Comparison of ENCODE assay signal across 9 mouse cellular contexts in genomic region chr16:49965528-49966250, GRCm38 (mm10).
DNase-seq lines count a peak whose midpoint lies in the region; ATAC-seq and TF ChIP-seq lines count a peak whose summit lies in the region.
"Had no signal": no experiment of that assay in that cellular context is flagged by ENCODE, and none has a peak within 500 bp of the region (broad histone marks: within the 10 kb centered on the region; RNA-seq: fewer than 3 reads in every experiment).

No protein-coding gene starts in this region.

- intact Hi-C loops in gastrocnemius, postnatal 36 days (cut with DNase I), result no loop called here

- peak; percentile 10 to 35 for DNase-seq in layer of hippocampus, adult 2 months (ENCODE audit: low spot score in 2 of 2)
- DNase-seq in layer of hippocampus, postnatal 25 days (ENCODE audit: extremely low spot score in 1 of 2, low spot score in 1 of 2), result no peak
- peak; percentile 15 for DNase-seq in lung, postnatal 25 days (ENCODE audit: low spot score)
- no peak for DNase-seq in thymus, postnatal 36 days
- DNase-seq in thymus, postnatal 10 days (ENCODE audit: low spot score in 2 of 2), result no peak
- DNase-seq in gastrocnemius, postnatal 36 days, result no peak

- no peak for TF ChIP-seq POLR2A in bone marrow macrophage, adult 2 months (IDR thresholded peaks at IDR 0.05; ENCODE audit: borderline replicate concordance, low read depth, low read length)

- WGBS in hindbrain, embryonic 16.5 days, result 19% methylated on average over 7 of the region's 7 CpGs

- H3K27ac ChIP-seq in layer of hippocampus, adult 2 months, result no peak overlapping the region
- peak overlapping the region; percentile 88 for H3K27ac ChIP-seq in bone marrow macrophage, adult 2 months (ENCODE audit: insufficient read depth, low read depth, low read length)
- H3K27ac ChIP-seq in hindbrain, embryonic 16.5 days (ENCODE audit: low read depth, low read length), result no peak overlapping the region; the same call in 1 of the 2 replicates
- H3K27ac ChIP-seq: neural tube, embryonic 12.5 days had no signal

- no peak overlapping the region for H3K9ac ChIP-seq in hindbrain, embryonic 16.5 days (ENCODE audit: low read depth, low read length)
- H3K9ac ChIP-seq: neural tube, embryonic 12.5 days had no signal

- H3K36me3 ChIP-seq in hindbrain, embryonic 16.5 days (ENCODE audit: control insufficient read depth, insufficient read depth, low read length), result no peaks in the 10 kb centered on the region
- H3K36me3 ChIP-seq: neural tube, embryonic 12.5 days had no signal

- H3K4me3 ChIP-seq in layer of hippocampus, adult 2 months, result no peak overlapping the region
- no peak overlapping the region; the same call in 1 of the 2 replicates for H3K4me3 ChIP-seq in bone marrow macrophage, adult 2 months (ENCODE audit: insufficient read depth, low read length)
- H3K4me3 ChIP-seq in hindbrain, embryonic 16.5 days (ENCODE audit: low read length), result no peak overlapping the region
- H3K4me3 ChIP-seq: neural tube, embryonic 12.5 days had no signal

- H3K9me3 ChIP-seq in hindbrain, embryonic 16.5 days (ENCODE audit: control insufficient read depth, low read length), result no peaks in the 10 kb centered on the region
- H3K9me3 ChIP-seq: neural tube, embryonic 12.5 days had no signal

- TF ChIP-seq CTCF in layer of hippocampus, adult 2 months (conservative IDR thresholded peaks at IDR 0.05), result no peak
- no peak for TF ChIP-seq CTCF in bone marrow macrophage, adult 2 months (IDR thresholded peaks at IDR 0.05; ENCODE audit: low read depth, low read length)

- no peaks in the 10 kb centered on the region for H3K27me3 ChIP-seq in hindbrain, embryonic 16.5 days (replicated peaks; ENCODE audit: control insufficient read depth, insufficient read depth, low read length)
- H3K27me3 ChIP-seq: neural tube, embryonic 12.5 days had no signal

- ATAC-seq in hindbrain, embryonic 16.5 days, result peak; percentile 79

- peaks cover 63% of the 10 kb centered on the region for H3K4me1 ChIP-seq in bone marrow macrophage, adult 2 months (ENCODE audit: control insufficient read depth, insufficient read depth, low read length)
- H3K4me1 ChIP-seq in hindbrain, embryonic 16.5 days (ENCODE audit: control insufficient read depth, insufficient read depth, low read depth, low read length), result peaks cover 10% of the 10 kb centered on the region

- H3K4me2 ChIP-seq in hindbrain, embryonic 16.5 days (ENCODE audit: low read length), result no peak overlapping the region
- H3K4me2 ChIP-seq: neural tube, embryonic 12.5 days had no signal

Comparison
In these comparisons a context has a peak if more than half of its experiments do, and no peak if none do; other contexts are left out.
1. DNase-seq: peak in layer of hippocampus, adult 2 months (2 of 2) and lung, postnatal 25 days (single experiment); none in layer of hippocampus, postnatal 25 days (0 of 2), thymus, postnatal 36 days (0 of 2), thymus, postnatal 10 days (0 of 2) and gastrocnemius, postnatal 36 days (0 of 2).